Mouse (Mus musculus) B cell, adult 2 months (primary cell): ENCODE measurements around the gene Dctpp1.

Experiments used
- DNase-seq, 2 experiments: peaks; one replicate each; pipeline ENCODE4 v3.0.0; 2022

The Dctpp1 gene

GRCm38 (mm10) chr7:127260309-127261111, at the start of gene Dctpp1:
Gene Dctpp1, minus strand, starts transcription at chr7:127260709.
- DNase-seq: peak; percentile 95 to 96

- no peak for DNase-seq
These were observed 49.4 kb upstream of the Dctpp1 start for GRCm38 (mm10) chr7:127309951-127310350.

- DNase-seq: peak; percentile 59 to 68
These were observed 48.4 kb upstream of the Dctpp1 start for GRCm38 (mm10) chr7:127308887-127309286.

- no peak for DNase-seq
These were observed 47.9 kb upstream of the Dctpp1 start for GRCm38 (mm10) chr7:127308431-127308830.

GRCm38 (mm10) chr7:127297586-127298193, 37.2 kb upstream of the Dctpp1 start:
- no peak for DNase-seq

- DNase-seq: no peak
These were observed 36.5 kb upstream of the Dctpp1 start for GRCm38 (mm10) chr7:127296786-127297555.

GRCm38 (mm10) chr7:127296098-127296497, 35.6 kb upstream of the Dctpp1 start, which contains the start of gene Itgal:
Gene Itgal, plus strand, starts transcription at chr7:127296260.
- peak; percentile 68 to 77 for DNase-seq

GRCm38 (mm10) chr7:127290142-127290541, 29.6 kb upstream of the Dctpp1 start:
- DNase-seq: peak; percentile 38 to 52

GRCm38 (mm10) chr7:127289306-127289705, 28.8 kb upstream of the Dctpp1 start:
- DNase-seq: peak; percentile 28 to 39

GRCm38 (mm10) chr7:127287940-127288339, 27.4 kb upstream of the Dctpp1 start:
- peak in 1 of 2 experiments; percentile 22 for DNase-seq

- DNase-seq: peak in 1 of 2 experiments; percentile 13
These were observed 24.6 kb upstream of the Dctpp1 start for GRCm38 (mm10) chr7:127285154-127285553.

- no peak for DNase-seq
These were observed 21.7 kb upstream of the Dctpp1 start for GRCm38 (mm10) chr7:127282190-127282589.

GRCm38 (mm10) chr7:127281114-127281513, 20.6 kb upstream of the Dctpp1 start:
- DNase-seq: no peak

GRCm38 (mm10) chr7:127280092-127280491, 19.6 kb upstream of the Dctpp1 start:
- no peak for DNase-seq

GRCm38 (mm10) chr7:127278311-127278710, 17.8 kb upstream of the Dctpp1 start:
- peak; percentile 58 to 66 for DNase-seq

- DNase-seq: no peak
These were observed 16.0 kb upstream of the Dctpp1 start for GRCm38 (mm10) chr7:127276519-127276961.

GRCm38 (mm10) chr7:127273925-127274789, 13.6 kb upstream of the Dctpp1 start, which contains the start of gene Sephs2:
Gene Sephs2, minus strand, starts transcription at chr7:127274055.
- DNase-seq: peak; percentile 93

- DNase-seq: no peak
These were observed 12.8 kb upstream of the Dctpp1 start for GRCm38 (mm10) chr7:127273118-127273923.

- no peak for DNase-seq
These were observed 12.1 kb upstream of the Dctpp1 start for GRCm38 (mm10) chr7:127272566-127272965.

- no peak for DNase-seq
These were observed 10.6 kb upstream of the Dctpp1 start for GRCm38 (mm10) chr7:127271093-127271492.

GRCm38 (mm10) chr7:127270666-127271065, 10.2 kb upstream of the Dctpp1 start:
- no peak for DNase-seq
